Mouse (Mus musculus): ENCODE results near the gene Ccl5. TPM values are rescaled to one million over a fixed set of nuclear protein-coding genes. Genes with fewer than 3 reads are reported as not detected.

Ccl5 gene
- polyA plus RNA-seq (2016; fragmentation: Nextera tagmentation; extraction: Ambion mirVana) = not detected in 2 replicates

- H3K4me3 ChIP-seq = no peak within 1 kb of the TSS
- 85% methylated on average over 5 of the region's 5 CpGs for WGBS
- H3K9me3 ChIP-seq (replicated peaks) = no peaks in the 10 kb centered on the region
- no peaks in the 10 kb centered on the region for H3K27me3 ChIP-seq (ENCODE audit: low read depth, poor library complexity, severe bottlenecking)
- DNase-seq (ENCODE audit: low spot score) = no peak
- H3K36me3 ChIP-seq = no peaks in the 10 kb centered on the region
- no peaks in the 10 kb centered on the region for H3K4me1 ChIP-seq
- H3K27ac ChIP-seq (replicated peaks) = no peak within 1 kb of the TSS
These were observed at the start of gene Ccl5 for GRCm38 (mm10) chr11:83530360-83530759. TSS of gene Ccl5 (minus strand) at chr11:83530518.

GRCm38 (mm10) chr11:83578999-83579398, 48.7 kb upstream of the Ccl5 start:
- H3K27ac ChIP-seq (replicated peaks) = no peak overlapping the region
- WGBS = 81% methylated on average over 3 of the region's 3 CpGs
- no peak for DNase-seq (ENCODE audit: low spot score)
- no peaks in the 10 kb centered on the region for H3K27me3 ChIP-seq (ENCODE audit: low read depth, poor library complexity, severe bottlenecking)
- no peaks in the 10 kb centered on the region for H3K9me3 ChIP-seq (replicated peaks)
- no peaks in the 10 kb centered on the region for H3K36me3 ChIP-seq
- peaks cover 5% of the 10 kb centered on the region; the same call in 1 of the 2 replicates for H3K4me1 ChIP-seq
- H3K4me3 ChIP-seq = no peak overlapping the region

GRCm38 (mm10) chr11:83578186-83578760, 48.0 kb upstream of the Ccl5 start, which contains the start of gene Ccl9:
TSS of gene Ccl9 (minus strand) at chr11:83578636.
- H3K27ac ChIP-seq (replicated peaks) = no peak within 1 kb of the TSS
- no peaks in the 10 kb centered on the region for H3K27me3 ChIP-seq (ENCODE audit: low read depth, poor library complexity, severe bottlenecking)
- H3K4me3 ChIP-seq = no peak within 1 kb of the TSS
- no peaks in the 10 kb centered on the region for H3K36me3 ChIP-seq
- no peak for DNase-seq (ENCODE audit: low spot score)
- H3K4me1 ChIP-seq = peaks cover 5% of the 10 kb centered on the region; the same call in 1 of the 2 replicates
- WGBS = 44% methylated on average over 2 of the region's 2 CpGs
- H3K9me3 ChIP-seq (replicated peaks) = no peaks in the 10 kb centered on the region

GRCm38 (mm10) chr11:83576927-83577555, 46.7 kb upstream of the Ccl5 start:
- H3K4me3 ChIP-seq = no peak overlapping the region
- no peaks in the 10 kb centered on the region for H3K27me3 ChIP-seq (ENCODE audit: low read depth, poor library complexity, severe bottlenecking)
- no peak for DNase-seq (ENCODE audit: low spot score)
- WGBS = 88% methylated on average over 4 of the region's 4 CpGs
- H3K4me1 ChIP-seq = peaks cover 5% of the 10 kb centered on the region; the same call in 1 of the 2 replicates
- H3K9me3 ChIP-seq (replicated peaks) = no peaks in the 10 kb centered on the region
- H3K27ac ChIP-seq (replicated peaks) = no peak overlapping the region
- no peaks in the 10 kb centered on the region for H3K36me3 ChIP-seq

- no peaks in the 10 kb centered on the region for H3K36me3 ChIP-seq
- no peaks in the 10 kb centered on the region for H3K27me3 ChIP-seq (ENCODE audit: low read depth, poor library complexity, severe bottlenecking)
- WGBS = 81% methylated on average over 9 of the region's 9 CpGs
- H3K4me1 ChIP-seq = no peaks in the 10 kb centered on the region
- DNase-seq (ENCODE audit: low spot score) = no peak
- H3K27ac ChIP-seq (replicated peaks) = no peak overlapping the region
- no peak overlapping the region for H3K4me3 ChIP-seq
- no peaks in the 10 kb centered on the region for H3K9me3 ChIP-seq (replicated peaks)
These were observed 42.5 kb upstream of the Ccl5 start for GRCm38 (mm10) chr11:83572834-83573233.

- H3K27ac ChIP-seq (replicated peaks) = no peak overlapping the region
- H3K36me3 ChIP-seq = no peaks in the 10 kb centered on the region
- 91% methylated on average over 8 of the region's 8 CpGs for WGBS
- no peak overlapping the region for H3K4me3 ChIP-seq
- no peaks in the 10 kb centered on the region for H3K9me3 ChIP-seq (replicated peaks)
- DNase-seq (ENCODE audit: low spot score) = no peak
- H3K27me3 ChIP-seq (ENCODE audit: low read depth, poor library complexity, severe bottlenecking) = no peaks in the 10 kb centered on the region
- H3K4me1 ChIP-seq = no peaks in the 10 kb centered on the region
These were observed 41.9 kb upstream of the Ccl5 start for GRCm38 (mm10) chr11:83572223-83572622.

GRCm38 (mm10) chr11:83570189-83570588, 39.9 kb upstream of the Ccl5 start:
- 83% methylated on average over 2 of the region's 2 CpGs for WGBS

GRCm38 (mm10) chr11:83569249-83569648, 38.9 kb upstream of the Ccl5 start:
- no peaks in the 10 kb centered on the region for H3K27me3 ChIP-seq (ENCODE audit: low read depth, poor library complexity, severe bottlenecking)
- no peaks in the 10 kb centered on the region for H3K9me3 ChIP-seq (replicated peaks)
- DNase-seq (ENCODE audit: low spot score) = no peak
- no peak overlapping the region for H3K27ac ChIP-seq (replicated peaks)
- no peaks in the 10 kb centered on the region for H3K4me1 ChIP-seq
- no peaks in the 10 kb centered on the region for H3K36me3 ChIP-seq
- no peak overlapping the region for H3K4me3 ChIP-seq
- 94% methylated on average over 7 of the region's 7 CpGs for WGBS

More at GRCm38 (mm10) chr11:83570189-83570588, 39.9 kb upstream of the Ccl5 start:
- H3K36me3 ChIP-seq = no peaks in the 10 kb centered on the region
- no peaks in the 10 kb centered on the region for H3K27me3 ChIP-seq (ENCODE audit: low read depth, poor library complexity, severe bottlenecking)
- H3K27ac ChIP-seq (replicated peaks) = no peak overlapping the region
- DNase-seq (ENCODE audit: low spot score) = no peak
- no peaks in the 10 kb centered on the region for H3K4me1 ChIP-seq
- no peaks in the 10 kb centered on the region for H3K9me3 ChIP-seq (replicated peaks)
- no peak overlapping the region for H3K4me3 ChIP-seq

- WGBS = 84% methylated on average over 3 of the region's 3 CpGs
- peak; percentile 3 for DNase-seq (ENCODE audit: low spot score)
- Histone ChIP-seq H3K9me3 (replicated peaks) (no peaks in the 10 kb centered on the region), H3K27ac (replicated peaks) (no peak overlapping the region), H3K27me3 (ENCODE audit: low read depth, poor library complexity, severe bottlenecking) (no peaks in the 10 kb centered on the region), H3K4me1 (no peaks in the 10 kb centered on the region), H3K4me3 (no peak overlapping the region), H3K36me3 (no peaks in the 10 kb centered on the region)
These were observed 38.5 kb upstream of the Ccl5 start for GRCm38 (mm10) chr11:83568786-83569185.

- no peaks in the 10 kb centered on the region for H3K27me3 ChIP-seq (ENCODE audit: low read depth, poor library complexity, severe bottlenecking)
- H3K9me3 ChIP-seq (replicated peaks) = no peaks in the 10 kb centered on the region
- no peak overlapping the region for H3K27ac ChIP-seq (replicated peaks)
- no peak overlapping the region for H3K4me3 ChIP-seq
- no peaks in the 10 kb centered on the region for H3K4me1 ChIP-seq
- 94% methylated on average over 9 of the region's 9 CpGs for WGBS
- DNase-seq (ENCODE audit: low spot score) = no peak
- H3K36me3 ChIP-seq = no peaks in the 10 kb centered on the region
These were observed 37.7 kb upstream of the Ccl5 start for GRCm38 (mm10) chr11:83568061-83568460.

- no peak overlapping the region for H3K4me3 ChIP-seq
- no peaks in the 10 kb centered on the region for H3K9me3 ChIP-seq (replicated peaks)
- H3K36me3 ChIP-seq = no peaks in the 10 kb centered on the region
- no peaks in the 10 kb centered on the region for H3K4me1 ChIP-seq
- no peak for DNase-seq (ENCODE audit: low spot score)
- no peak overlapping the region for H3K27ac ChIP-seq (replicated peaks)
- no peaks in the 10 kb centered on the region for H3K27me3 ChIP-seq (ENCODE audit: low read depth, poor library complexity, severe bottlenecking)
- WGBS = 65% methylated on average over 7 of the region's 7 CpGs
These were observed 37.0 kb upstream of the Ccl5 start for GRCm38 (mm10) chr11:83567311-83567710.

- DNase-seq (ENCODE audit: low spot score) = no peak
- no peak overlapping the region for H3K27ac ChIP-seq (replicated peaks)
- no peaks in the 10 kb centered on the region for H3K27me3 ChIP-seq (ENCODE audit: low read depth, poor library complexity, severe bottlenecking)
- no peaks in the 10 kb centered on the region for H3K9me3 ChIP-seq (replicated peaks)
- H3K36me3 ChIP-seq = no peaks in the 10 kb centered on the region
- no peak overlapping the region for H3K4me3 ChIP-seq
- H3K4me1 ChIP-seq = no peaks in the 10 kb centered on the region
These were observed 36.3 kb upstream of the Ccl5 start for GRCm38 (mm10) chr11:83566617-83567016.

GRCm38 (mm10) chr11:83563754-83564153, 33.4 kb upstream of the Ccl5 start:
- no peak overlapping the region for H3K4me3 ChIP-seq
- WGBS = 81% methylated on average over 2 of the region's 2 CpGs
- H3K4me1 ChIP-seq = 0 out of 2 replicates have a peak, but pooled peaks cover 3% of the 10 kb centered on the region
- no peaks in the 10 kb centered on the region for H3K9me3 ChIP-seq (replicated peaks)
- H3K36me3 ChIP-seq = no peaks in the 10 kb centered on the region
- DNase-seq (ENCODE audit: low spot score) = no peak
- no peak overlapping the region for H3K27ac ChIP-seq (replicated peaks)
- no peaks in the 10 kb centered on the region for H3K27me3 ChIP-seq (ENCODE audit: low read depth, poor library complexity, severe bottlenecking)

Data from midbrain, embryonic 10.5 days (tissue).